Mouse (Mus musculus): ENCODE measurements at regions not wholly inside any gene's neighbourhood (a gene's known extent, or its start where the extent isn't known, plus 50 kb on each side); places are given as distances from the start of the nearest gene placed in this dataset.

- TF ChIP-seq CTCF (IDR thresholded peaks at IDR 0.05; ENCODE audit: low read depth, low read length) = no peak
- no peak for TF ChIP-seq POLR2A (IDR thresholded peaks at IDR 0.05; ENCODE audit: extremely low read depth, insufficient read depth, low read length)
Measured at GRCm38 (mm10) chr15:74325543-74325942, 310.6 kb downstream of the Mroh4 start.
